Mouse (Mus musculus) granulocyte monocyte progenitor cell, adult 5-6 weeks (primary cell): ENCODE measurements around the gene Wdr53. TPM values are rescaled to one million over a fixed set of nuclear protein-coding genes. Genes with fewer than 3 reads are reported as not detected.
"Not testable (repeated sequence)": the region's sequence is repeated elsewhere in the genome, so short reads cannot be mapped to it uniquely, and the experiment has no call there.

Source experiments
- ATAC-seq: replicated peaks from 2 replicates; pipeline ENCODE4 v1.8.0; 2016; ENCODE audit warnings: mild to moderate bottlenecking, moderate TSS enrichment, inconsistent platforms; ENCODE audit not compliant: poor library complexity, severe bottlenecking
- total RNA-seq, 2 experiments: library from RNA; stranded (forward) in 1 of 2; stranded (reverse) in 1 of 2; fragments of 200-712, 200-1000 nt in 1 of 2; fragments of >200 nt in 1 of 2; fragmentation: Nextera tagmentation in 1 of 2; gene quantifications; 2 replicates each; pipeline ENCODE4 v1.2.3; 2014 to 2017

The Wdr53 gene
- total RNA-seq (2014; fragmentation: Nextera tagmentation) (13.5 and 22.1 TPM in 2 replicates), total RNA-seq (2017) (12.9 and 16.0 TPM in 2 replicates)

DNA sequence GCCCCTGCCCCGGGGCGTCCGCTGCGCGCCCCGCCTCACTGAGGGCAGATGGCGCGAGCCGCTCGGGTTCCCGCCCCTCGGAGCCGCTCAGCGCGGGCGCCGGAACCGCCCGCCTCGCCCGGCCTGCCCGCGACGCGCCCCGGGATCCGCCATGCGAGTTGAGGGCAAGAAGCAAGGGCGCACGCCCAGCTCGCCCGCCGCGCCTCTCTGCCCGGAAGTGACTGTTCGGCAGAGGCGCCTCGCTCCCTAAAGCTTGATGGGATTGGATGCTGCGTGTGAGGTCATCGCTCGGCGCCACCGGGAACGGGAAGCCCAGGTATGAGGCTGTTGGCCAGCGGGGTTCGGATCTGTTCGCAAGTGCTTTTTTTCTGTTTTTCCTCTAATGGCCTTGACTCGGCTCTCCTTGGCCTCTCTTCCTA lies at the start of gene Wdr53, which contains the start of gene Fbxo45:
Wdr53 (plus strand) TSS at position 276 of the 419 bp plus-strand sequence.
Fbxo45 (minus strand) TSS at position 207 of the 419 bp plus-strand sequence.
- ATAC-seq: peak; percentile 97

DNA sequence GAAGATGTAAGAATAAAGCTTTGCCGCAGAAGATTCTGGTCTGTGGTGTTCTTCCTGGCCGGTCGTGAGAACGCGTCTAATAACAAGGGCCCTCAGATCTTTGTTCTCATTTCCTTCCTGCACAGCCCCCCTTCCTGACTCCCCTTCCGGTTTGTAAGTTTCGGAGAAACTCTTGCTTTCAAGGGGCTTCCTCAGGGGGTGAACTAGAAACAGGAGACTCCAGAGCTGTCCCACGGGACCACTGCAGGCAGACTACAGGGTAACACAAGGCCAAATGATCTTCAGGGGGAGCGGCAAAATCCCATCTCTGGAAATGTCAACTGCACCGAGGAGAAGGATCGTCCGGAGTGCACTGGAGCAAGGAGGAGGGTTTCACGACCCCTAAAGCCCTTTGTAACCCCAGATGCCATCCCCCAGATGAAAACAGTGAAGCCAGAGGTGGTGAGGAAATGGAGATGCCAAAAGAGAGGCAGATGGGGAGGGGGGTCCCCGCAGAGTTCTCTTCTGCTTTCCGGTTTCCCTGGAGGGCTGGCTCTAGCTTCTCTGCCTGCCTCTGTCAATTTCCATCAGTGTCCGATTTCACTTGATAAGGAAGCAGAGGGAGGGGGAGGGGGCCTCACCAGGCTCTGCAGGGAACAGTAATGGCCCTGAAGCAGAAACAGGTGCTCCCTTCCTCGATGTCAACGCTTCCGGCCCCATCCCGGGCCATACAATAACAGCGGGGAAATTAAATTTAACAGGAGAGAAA lies 46.6 kb upstream of the Wdr53 start:
- ATAC-seq: peak; percentile 18

DNA sequence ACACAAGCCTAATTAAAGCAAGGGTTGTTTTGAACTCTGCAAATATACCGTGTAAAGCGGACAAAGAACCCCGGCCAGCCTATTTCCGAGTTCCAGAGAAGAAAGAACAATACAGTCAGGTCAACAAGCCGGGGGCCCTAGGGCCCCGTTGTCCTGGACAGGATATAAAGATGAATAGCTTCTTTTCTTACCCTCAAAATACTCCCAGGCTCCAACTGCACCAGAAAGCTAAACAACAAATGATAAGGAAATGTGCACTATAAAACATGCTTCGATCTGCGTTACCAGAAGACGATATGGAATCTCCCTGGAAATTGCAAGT lies 46.1 kb upstream of the Wdr53 start:
- no peak for ATAC-seq

DNA sequence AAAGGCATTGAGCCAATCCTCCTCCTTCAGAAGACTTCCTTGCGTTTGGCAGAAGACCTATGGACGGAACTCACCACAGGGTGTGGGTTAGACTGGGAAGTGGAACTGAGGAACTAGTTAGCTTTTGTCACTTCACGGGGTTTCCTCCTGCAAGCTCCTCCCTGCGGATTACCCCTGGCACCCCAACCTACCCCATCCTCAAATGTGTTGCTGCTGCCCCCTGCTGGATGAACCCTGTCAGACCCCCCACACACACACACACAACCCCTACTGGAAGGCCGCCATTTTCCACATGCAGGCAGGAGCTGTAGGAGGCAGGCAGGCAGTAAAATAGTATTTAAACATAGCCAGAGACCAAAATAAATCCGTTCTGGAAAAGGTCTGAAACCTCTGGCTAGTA lies 44.3 kb upstream of the Wdr53 start:
- ATAC-seq: peak; percentile 100

DNA sequence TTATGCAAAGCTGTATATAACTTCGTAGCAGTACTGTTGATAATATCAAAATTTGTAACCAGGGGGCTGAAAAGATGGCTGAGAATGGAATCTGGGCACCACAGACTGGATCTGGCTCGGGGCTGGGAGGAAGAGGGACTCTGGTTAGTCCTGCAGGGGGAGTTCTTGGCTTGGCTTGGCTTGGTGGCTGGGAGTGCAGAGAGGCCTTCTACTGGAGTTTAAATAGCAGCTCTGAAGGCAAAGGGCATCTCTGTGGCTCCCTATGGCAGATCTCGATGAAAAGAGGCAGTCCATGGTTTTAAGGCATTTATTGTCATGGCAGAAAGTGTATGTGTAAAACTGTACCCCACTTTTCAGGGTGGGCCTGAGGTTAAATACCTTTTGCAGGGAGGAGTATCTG lies 42.1 kb upstream of the Wdr53 start:
- ATAC-seq: no peak

DNA sequence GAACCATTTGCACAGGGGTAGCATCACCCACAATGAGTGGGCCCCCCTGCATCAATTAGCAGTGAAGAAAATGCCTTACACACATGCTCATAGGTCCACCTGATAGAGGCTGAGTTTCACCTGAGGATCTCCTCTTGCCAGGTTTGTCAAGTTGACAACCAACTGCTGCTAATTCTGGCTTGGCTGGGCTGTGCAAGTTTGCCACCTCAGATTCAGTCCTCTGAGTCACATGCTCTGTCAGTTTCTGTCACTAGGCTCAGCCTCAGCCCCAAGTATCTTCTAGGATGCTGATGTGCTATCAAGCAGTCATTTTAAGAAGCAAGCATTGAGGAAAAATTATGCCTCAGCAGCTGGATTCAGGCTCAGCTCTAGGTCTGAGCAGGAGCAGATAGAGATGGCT lies 32.9 kb upstream of the Wdr53 start:
- ATAC-seq: no peak

DNA sequence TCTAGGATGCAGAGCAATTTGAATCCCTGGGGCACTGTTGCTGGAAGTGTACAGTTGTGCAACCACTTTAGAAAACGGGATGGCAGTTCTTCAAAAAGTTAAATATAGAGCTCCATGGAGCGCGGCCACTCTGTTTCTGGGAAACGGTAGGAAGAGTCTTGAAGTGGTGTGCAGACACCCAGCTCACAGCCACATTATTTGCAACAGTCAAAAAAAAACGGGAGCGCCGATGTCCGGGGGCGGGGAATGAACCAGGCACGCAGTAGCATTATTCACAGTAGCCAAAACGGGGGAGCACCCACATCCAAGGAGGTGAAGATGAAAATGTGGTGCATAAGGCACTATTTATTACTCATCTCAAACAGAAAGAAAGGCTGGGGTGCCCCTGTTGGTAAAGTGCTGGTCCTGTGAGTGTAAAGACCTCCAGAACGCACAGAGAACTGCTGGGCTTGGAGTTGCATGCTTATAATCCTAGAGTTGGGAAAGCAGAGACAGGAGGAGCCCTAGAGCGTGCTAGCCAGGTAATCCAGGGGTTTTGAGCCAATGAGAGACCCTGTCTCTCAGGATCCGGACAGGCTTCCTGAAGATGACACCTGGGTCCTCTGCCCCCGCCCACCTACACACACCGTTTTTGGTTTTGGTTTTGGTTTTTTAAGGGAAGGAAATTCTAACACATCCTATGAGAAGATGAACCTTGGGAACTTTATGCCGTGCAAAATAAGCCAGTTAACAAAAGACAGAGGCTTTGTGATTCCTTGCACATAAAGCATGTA lies 32.0 kb upstream of the Wdr53 start:
- no peak for ATAC-seq

DNA sequence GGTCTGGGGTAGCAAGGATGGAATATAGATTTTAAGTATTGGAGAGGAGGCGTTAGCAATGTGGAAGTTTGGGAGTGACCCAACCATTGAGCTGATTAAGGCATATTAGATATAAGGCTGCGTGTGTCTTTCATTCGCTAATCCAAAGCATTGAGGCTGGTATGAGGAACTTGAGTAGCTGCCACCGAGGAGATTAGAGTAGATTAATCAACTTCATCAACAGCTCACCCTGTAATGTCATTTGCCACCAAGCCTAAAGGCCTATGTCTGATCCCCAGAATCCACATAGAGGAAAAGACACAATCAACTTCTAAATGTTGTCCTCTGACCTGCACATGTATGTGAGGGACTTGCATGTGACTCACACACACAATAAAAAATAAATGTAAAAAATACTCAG lies 25.2 kb upstream of the Wdr53 start:
- no peak for ATAC-seq

DNA sequence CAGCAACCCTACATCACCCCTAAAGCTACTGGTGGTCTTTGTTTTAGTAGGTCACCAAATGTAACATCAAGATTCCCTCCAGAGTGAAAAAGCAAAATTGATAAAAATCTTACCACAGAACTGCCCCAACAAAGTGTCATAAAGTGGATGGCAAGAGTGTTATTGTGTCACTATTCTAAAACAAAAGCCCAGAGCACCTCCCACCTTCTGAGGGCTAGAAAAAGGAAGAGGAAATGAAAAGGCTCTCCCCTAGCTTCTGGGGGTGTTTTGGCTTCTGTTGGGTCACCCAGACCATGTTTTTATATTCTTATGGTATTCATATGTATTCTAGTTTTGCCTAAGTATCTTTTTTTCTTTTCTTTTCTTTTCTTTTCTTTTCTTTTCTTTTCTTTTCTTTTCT lies 24.6 kb upstream of the Wdr53 start:
- ATAC-seq: peak; percentile 82

DNA sequence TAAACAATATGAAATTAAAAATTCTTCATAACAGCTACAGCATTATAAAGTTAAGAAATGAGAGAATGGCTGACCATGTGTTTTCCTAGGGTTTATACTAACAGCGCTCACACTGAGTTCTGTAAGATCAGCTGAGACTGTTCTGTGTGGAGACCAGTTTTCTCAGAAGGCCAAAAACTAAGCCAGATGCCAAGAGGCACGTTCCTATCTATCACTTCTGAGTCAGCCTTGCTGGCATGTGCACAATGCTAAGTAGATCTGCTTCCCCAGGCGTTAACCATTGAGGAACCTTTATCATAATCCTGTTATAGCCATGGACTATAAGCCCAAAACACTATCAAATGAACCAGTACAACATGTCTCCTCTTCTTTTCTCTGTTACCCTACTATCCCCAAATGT lies 15.0 kb upstream of the Wdr53 start:
- ATAC-seq: not testable (repeated sequence)

DNA sequence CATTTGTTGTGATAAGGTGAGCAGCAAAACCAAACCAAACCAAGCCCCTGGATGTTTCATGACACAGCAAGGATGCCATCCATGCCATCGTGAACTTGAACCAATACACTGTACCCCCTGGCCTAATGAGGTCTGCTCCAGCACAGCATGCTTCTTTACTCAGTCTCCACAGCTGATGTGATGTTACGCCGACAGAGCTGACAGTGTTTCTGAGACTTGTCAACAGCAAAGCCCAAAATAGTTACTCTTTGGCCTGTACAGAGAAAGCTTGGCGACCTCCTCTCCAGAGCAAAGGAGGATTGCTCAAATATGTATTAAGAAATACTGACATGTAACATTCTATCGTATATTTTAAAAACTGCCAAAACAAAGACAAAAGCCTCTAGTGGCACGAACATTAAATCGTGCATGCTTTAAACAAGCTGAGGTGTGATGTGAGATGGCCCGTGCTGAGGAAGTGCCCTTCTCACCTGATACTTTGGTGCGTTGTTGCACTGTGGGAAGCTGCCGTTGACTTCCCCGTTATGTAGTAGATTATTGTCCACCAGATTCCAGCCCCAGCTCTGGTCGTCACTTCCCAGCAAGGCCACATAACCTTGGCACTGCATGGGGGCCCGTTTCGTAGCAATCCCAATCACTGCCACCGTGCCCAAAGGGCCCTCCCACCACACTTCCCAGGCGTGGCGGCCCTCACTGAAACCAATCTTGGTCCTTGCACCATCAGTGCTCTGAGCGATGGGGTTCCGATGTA lies 8.9 kb upstream of the Wdr53 start:
- no peak for ATAC-seq

DNA sequence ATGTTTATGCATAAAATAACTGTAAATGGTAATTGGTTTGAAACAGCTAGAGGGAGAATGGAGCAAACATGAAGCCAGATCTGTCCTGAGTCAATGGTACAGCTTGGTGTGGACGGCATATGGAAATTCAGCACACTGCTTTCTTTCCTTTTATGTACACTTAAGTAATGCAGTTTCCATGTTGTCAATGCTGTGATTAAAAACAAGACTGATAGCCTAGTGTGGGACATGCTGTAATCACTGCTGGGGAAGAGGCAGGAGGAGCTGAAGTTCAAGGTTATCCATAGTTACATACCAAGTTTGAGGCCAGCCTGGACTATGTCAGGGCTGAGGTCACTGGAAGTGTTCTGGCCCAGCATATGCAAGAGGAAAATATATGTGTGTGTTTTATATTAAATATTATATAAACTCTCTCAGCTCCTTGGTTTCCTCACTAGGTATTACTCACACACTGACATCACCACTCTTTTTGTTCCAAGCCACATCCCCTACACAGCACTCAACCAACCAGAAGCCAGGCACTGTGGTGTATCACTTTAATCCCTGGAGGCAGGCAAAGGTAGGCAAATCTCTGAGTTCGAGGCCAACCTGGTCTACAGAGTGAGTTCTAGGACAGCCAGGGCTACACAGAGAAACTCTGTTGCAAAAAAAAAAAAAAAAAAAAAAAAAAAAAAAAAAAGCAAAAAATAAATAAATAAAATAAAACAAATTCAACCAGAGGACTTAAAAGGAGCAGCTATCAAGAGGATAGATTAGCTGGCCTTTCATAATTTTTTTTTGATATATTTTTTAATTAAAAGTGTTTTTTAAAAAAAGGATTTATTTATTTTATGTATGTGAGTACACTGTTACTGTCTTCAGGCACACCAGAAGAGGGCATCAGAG lies 7.4 kb upstream of the Wdr53 start:
- no peak for ATAC-seq

DNA sequence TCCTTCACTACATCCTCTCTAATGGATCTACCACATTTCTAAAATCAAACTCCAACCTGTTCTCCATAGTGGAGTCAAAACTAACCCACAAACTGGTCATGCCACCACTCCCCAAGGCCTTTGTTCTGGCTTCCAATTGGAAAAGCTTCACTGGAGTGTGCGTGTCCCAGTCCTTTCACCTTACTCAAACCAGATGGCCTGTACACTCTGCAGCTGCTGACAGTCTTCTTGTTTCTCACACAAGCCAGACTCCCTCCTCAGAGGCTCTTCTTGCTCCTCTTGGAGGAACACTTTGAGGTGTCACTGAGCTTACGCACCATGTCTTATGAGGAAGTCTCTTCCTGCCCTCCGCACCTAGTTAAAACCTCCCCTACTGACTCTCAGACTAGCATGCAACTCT lies 3.1 kb upstream of the Wdr53 start:
- no peak for ATAC-seq

DNA sequence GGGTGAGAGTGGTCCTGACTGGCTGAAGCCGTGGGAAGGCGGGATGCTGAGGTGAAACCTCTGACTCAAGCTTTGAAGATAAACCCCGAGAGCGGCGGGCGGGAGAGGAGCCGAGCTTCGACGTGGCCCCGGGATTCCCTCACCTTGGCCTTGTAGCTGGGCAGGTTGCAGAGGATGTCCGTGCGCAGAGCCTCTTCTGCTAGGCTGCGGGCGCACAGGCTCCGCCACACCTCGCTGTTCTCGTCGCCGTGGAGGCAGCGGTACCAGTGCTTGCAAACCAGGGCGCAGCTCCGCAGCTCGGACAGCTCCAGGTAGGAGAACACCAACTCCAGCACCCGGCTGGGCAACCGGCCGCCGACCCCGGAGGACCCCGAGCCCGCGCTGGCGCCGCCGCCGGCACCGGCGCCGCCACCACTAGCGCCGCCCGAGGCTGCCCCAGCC lies 656 bp upstream of the Wdr53 start:
- peak; percentile 14; the same call in 1 of the 2 replicates for ATAC-seq

DNA sequence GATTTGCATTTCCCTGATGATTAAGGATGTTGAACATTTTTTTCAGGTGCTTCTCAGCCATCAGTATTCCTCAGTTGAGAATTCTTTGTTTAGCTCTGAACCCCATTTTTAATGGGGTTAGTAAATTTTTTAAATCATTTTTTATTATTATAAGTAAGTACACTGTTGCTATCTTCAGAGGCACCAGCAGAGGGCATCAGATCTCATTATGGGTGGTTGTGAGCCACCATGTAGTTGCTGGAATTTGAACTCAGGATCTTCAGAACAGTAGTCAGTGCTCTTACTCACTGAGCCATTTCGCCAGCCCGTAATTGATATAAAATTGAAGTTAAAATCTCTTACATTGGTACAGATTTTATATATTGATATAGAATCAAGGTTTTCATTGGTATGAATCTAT lies 17.2 kb downstream of the Wdr53 start:
- ATAC-seq: not testable (repeated sequence)

DNA sequence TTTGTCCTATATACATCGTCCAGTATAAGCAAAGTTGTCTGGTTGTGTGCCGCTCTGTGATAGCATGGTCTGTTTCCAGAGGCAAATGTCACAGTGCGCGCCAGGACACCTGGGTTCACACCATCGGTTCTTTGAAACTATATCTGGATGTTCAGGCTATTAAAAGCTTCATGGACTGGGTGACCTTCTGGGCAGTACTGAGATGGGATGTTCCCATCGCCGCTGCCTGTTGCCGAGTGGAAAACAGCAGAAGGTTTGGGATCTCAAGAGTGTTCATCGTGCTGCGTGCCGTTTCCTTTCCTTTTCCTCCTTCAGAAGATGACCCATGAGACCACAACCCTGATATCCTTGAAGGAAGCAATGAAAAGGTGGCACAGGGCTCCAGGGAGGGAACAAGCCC lies 24.3 kb downstream of the Wdr53 start, which contains the start of gene Smco1:
Smco1 (plus strand) TSS at position 178 of the 400 bp plus-strand sequence.
- ATAC-seq: no peak

DNA sequence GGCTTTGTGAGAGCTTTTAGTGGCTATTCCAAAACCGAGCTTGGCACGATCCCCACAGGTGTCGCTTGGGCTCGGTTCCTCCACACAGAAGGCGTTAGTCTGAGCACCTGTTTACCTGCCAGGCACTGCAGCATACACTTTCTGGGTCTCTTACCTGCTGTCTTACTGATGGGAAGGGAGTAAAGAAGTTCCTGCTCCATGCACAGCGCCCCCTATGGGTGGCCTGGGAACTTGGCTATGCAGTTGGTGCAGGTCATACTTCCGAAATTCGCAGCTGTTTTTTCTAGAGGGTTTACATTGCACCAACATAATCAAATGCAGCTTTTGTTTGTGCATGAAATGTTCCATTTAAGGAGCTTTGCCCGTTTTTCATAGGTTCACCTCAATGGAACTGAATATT lies 26.3 kb downstream of the Wdr53 start:
- ATAC-seq: no peak

DNA sequence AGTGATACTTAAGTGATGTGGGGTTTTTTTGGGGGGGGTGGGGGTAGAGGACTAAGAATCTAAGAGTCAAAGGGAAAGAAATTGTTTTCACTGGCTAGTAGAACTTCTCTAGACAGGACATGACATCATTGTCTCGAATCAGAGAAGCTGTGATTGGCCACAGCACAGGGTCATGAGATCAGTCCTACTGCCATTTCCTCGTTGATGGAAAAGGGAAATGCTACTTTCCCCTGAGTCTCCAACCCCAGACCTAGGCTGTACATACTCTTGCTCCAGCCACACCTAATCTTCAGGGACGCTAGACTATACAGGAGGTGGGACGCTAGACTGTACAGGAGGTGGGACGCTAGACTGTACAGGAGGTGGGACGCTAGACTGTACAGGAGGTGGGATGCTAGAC lies 28.0 kb downstream of the Wdr53 start:
- ATAC-seq: peak; percentile 38; the same call in 1 of the 2 replicates

DNA sequence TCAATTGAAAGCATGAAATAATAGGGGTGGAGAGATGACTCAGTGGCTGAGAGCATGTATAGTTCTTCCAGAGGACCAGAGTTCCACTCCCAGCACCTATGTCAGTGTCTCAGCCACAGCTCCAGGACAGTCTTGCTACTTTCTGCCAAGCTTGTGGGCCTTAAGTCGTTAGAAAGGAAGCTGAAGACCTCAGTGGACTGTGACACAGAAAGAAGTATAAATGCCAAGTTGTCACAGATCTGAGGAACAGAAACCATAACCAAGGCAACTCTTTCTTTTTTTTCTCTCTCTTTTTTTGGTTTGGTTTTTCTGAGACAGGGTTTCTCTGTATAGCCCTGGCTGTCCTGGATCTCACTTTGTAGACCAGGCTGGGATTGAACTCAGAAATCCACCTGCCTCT lies 28.8 kb downstream of the Wdr53 start:
- peak; percentile 29 for ATAC-seq
